Comparison of ENCODE assay signal across 14 mouse cellular contexts in genomic region chr17:45007461-45007860, GRCm38 (mm10).
"Had no signal": no experiment of that assay in that cellular context is flagged by ENCODE, and none has a peak within 500 bp of the region (broad histone marks: within the 10 kb centered on the region; RNA-seq: fewer than 3 reads in every experiment).

No protein-coding gene starts in this region.

- H3K4me3 ChIP-seq: megakaryocyte, embryonic 14.5 days; midbrain, embryonic 13.5 days; midbrain, embryonic 15.5 days; neural tube, embryonic 12.5 days; stomach, embryonic 15.5 days had no signal

- DNase-seq: lung, adult 18-20 months; lung, embryonic 14.5 days; lung, postnatal 10 days; lung, postnatal 4 days; right cerebral cortex, postnatal 14 days; thymus, adult 2 months; thymus, postnatal 25 days; thymus, postnatal 4 days had no signal

- H3K9me3 ChIP-seq: megakaryocyte, embryonic 14.5 days; midbrain, embryonic 13.5 days; midbrain, embryonic 15.5 days; neural tube, embryonic 12.5 days; stomach, embryonic 15.5 days had no signal

- H3K27me3 ChIP-seq: megakaryocyte, embryonic 14.5 days; midbrain, embryonic 13.5 days; midbrain, embryonic 15.5 days; neural tube, embryonic 12.5 days; stomach, embryonic 15.5 days had no signal

- H3K4me1 ChIP-seq: midbrain, embryonic 13.5 days; midbrain, embryonic 15.5 days; neural tube, embryonic 12.5 days; stomach, embryonic 15.5 days had no signal

- ATAC-seq: midbrain, embryonic 13.5 days; midbrain, embryonic 15.5 days had no signal

- H3K27ac ChIP-seq: midbrain, embryonic 13.5 days; midbrain, embryonic 15.5 days; neural tube, embryonic 12.5 days; stomach, embryonic 15.5 days; stomach, postnatal 0 days had no signal

- H3K36me3 ChIP-seq: midbrain, embryonic 13.5 days; midbrain, embryonic 15.5 days; neural tube, embryonic 12.5 days; stomach, embryonic 15.5 days had no signal
